Mouse (Mus musculus) pancreas, adult 10 weeks (tissue): ENCODE measurements around the gene 2610301B20Rik. TPM values are rescaled to one million over a fixed set of nuclear protein-coding genes. Genes with fewer than 3 reads are reported as not detected.

Experiments
- polyA plus RNA-seq: library from polyadenylated mRNA; stranded (reverse); fragments of 350-450 nt; fragmentation: Illumina TruSeq; extraction: RNeasy Lipid Tissue Mini Kit (QIAGEN cat#74804); gene quantifications from one replicate; pipeline ENCODE4 v1.2.3, GENCODE M21; 2015; ENCODE audit warnings: low read depth, low replicate concordance; ENCODE audit not compliant: insufficient read depth

2610301B20Rik gene
- polyA plus RNA-seq: 5.9 TPM

DNA sequence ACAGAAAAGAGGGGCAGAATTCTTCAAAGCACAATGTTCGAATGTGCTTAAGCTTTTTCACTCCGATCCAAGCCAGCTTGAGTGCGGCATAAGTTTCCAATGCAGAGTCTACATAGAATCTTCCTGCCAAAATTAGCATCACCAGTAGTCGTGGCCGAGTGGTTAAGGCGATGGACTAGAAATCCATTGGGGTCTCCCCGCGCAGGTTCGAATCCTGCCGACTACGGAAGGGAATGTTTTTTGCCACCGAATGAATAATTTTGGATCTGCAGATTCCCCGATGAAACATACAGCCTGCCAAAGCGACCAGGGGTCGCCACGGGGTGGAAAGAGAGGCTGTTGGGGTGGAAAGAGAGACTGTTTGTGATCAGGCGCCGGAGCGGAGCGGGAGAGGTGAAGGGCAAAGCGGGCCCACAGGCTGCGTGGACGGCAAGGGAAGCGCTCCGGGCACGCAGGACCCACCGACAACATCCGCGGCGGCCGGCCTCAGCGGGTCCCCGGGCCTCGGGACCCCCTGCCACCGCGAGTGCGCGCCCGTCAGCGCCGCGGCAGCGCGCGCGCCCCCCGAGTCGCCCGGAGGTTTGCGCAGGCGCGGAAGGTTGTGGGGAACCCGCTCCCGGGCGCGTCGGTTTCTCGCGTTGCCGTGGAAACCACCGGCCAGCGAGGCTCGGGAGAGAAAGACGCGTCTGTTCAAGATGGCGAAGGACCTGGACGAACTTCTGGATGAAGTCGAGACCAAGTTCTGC is at the start of gene 2610301B20Rik:
Gene 2610301B20Rik (plus strand): TSS at position 579 of the 746 bp plus-strand sequence.

